Mouse (Mus musculus) E14TG2a.4 (cell line): ENCODE measurements around the gene Fstl4.

Experiments
- CTCF ChIP-seq: conservative IDR thresholded peaks from 2 replicates; pipeline ENCODE4 v1.5.1; 2014; ENCODE audit warnings: low read length
- POU5F1 ChIP-seq: IDR thresholded peaks from 2 replicates; pipeline ENCODE4 v1.6.1; 2014; ENCODE audit warnings: low read length, borderline replicate concordance

- TF ChIP-seq CTCF: no peak
- TF ChIP-seq POU5F1: no peak
Observed at GRCm38 (mm10) chr11:52996434-52997093, 232.1 kb downstream of the Fstl4 start.
